Mouse (Mus musculus) monocyte, adult 2 months (primary cell): Measurements from ENCODE around the gene Cdc42ep5.

Experiments
- DNase-seq, 2 experiments: peaks; one replicate each; pipeline ENCODE4 v3.0.0; 2022; ENCODE audit warnings: low spot score in 2 of 2, low read depth in 1 of 2

The Cdc42ep5 gene

GRCm38 (mm10) chr7:4146241-4147180 lies 18.1 kb downstream of the Cdc42ep5 start:
- DNase-seq, result no peak

GRCm38 (mm10) chr7:4145552-4146190 lies 19.0 kb downstream of the Cdc42ep5 start:
- no peak for DNase-seq

- no peak for DNase-seq
Measured at GRCm38 (mm10) chr7:4144766-4145551, 19.7 kb downstream of the Cdc42ep5 start.

GRCm38 (mm10) chr7:4144046-4144445 lies 20.6 kb downstream of the Cdc42ep5 start:
- DNase-seq, result no peak

DNA sequence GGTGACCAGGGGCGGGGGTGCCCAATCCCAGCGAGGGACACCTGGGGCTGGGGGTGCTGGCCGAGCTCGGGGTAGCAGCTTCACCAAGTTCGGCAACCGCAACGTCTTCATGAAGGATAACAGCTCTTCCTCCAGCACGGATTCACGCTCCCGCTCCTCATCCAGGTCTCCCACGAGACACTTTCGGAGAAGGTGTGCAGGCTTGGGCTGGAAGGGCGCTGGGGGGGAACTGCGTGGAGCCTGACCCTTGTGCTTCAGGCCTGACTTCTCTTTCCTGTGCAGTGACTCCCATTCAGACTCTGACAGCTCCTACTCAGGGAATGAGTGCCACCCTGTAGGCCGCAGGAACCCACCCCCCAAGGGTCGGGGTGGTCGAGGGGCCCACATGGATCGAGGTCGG lies 21.2 kb downstream of the Cdc42ep5 start:
- DNase-seq, result no peak

- no peak for DNase-seq
Measured at GRCm38 (mm10) chr7:4142796-4143445, 21.7 kb downstream of the Cdc42ep5 start.

DNA sequence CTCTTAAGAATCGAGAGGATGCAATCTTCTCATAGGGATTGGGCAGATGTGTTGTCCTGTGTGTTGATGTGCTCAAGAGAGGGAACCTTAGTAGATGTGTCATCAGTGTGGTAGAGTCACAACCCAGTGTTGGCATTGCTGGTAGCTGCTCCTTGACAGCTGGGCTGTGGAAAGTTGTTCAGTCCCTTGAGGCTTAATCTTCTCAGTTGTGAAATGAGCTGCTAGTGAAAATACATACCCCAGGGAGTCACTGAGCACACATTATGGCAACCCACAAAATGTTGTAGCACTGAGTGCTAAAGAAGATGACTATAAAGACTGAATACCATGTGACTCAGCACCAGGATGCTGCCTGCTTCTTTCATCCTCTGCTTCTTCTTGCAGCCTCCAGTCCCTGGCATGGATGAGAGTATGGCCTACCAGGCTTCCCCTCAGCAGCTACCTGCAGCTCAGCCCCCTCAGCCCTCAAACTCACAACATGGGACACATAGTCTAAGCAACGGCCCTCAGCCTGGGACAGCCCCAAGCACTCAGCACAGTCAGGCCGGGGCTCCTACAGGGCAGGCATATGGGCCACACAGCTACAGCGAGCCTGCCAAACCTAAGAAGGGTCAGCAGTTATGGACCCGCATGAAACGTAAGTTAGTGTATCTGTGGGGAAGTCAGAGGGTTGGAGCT lies 22.9 kb downstream of the Cdc42ep5 start:
- no peak for DNase-seq

DNA sequence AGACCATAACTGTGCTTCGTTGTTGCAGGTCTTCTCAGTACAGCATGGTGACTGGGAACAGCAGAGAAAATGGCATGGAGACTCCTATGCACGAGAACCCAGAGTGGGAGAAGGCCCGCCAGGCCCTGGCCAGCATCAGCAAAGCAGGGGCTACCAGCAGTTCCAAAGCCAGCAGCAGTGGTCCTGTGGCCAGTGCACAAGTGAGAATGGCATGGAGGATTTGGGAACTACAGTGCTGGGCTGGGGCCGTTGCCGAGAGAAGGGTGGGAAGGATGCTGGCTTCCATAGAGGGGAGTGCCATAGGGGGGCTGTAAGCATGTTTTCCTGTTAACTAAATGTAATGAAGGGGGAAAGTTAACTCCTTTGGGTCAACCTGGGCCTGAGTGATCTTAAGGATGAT lies 25.3 kb downstream of the Cdc42ep5 start:
- DNase-seq, result no peak

- DNase-seq, result no peak
Measured at GRCm38 (mm10) chr7:4138671-4139070, 26.0 kb downstream of the Cdc42ep5 start.

- DNase-seq, result no peak
Measured at GRCm38 (mm10) chr7:4138181-4138580, 26.5 kb downstream of the Cdc42ep5 start.

DNA sequence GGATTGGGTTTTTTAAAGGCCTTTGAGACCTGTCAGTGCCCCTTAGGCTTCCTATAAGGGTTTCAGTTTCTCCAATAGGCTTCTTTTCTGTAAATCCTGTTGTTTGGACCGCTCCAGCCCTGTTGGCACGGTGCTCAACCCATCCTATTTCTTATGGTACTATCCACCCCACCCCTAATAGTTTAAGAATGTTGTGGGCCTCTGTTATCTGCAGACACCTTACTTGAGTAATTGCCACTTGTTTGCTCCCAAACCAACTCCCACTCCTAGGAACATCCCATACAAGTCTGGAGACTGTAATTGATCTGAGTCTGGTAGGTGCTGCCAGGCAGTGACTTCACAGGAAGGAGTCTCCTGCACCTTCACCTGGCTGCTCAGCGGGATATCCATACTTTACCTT lies 26.9 kb downstream of the Cdc42ep5 start:
- DNase-seq, result no peak

GRCm38 (mm10) chr7:4136771-4137531 lies 27.7 kb downstream of the Cdc42ep5 start, which contains the start of gene Leng8:
Gene Leng8 (plus strand): TSS chr7:4137039.
- peak; percentile 98 to 99 for DNase-seq

DNA sequence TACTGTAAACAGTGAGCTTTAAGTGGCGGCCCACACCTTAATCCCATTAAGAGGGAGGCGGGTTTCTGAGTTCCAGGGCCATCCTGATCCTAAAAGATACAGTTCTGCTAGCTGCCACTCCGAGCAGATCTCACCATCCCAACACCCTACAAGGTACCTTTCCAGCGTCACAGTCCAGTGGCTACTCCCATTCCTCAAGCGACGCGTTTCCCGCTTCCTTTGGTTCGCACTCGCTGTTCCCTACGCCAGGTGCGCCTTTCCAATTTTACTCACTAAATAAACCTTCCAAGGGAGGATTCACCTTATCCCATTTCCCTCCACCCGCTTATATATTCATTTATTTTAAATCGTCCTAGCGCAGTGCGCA lies 28.3 kb downstream of the Cdc42ep5 start:
- no peak for DNase-seq

DNA sequence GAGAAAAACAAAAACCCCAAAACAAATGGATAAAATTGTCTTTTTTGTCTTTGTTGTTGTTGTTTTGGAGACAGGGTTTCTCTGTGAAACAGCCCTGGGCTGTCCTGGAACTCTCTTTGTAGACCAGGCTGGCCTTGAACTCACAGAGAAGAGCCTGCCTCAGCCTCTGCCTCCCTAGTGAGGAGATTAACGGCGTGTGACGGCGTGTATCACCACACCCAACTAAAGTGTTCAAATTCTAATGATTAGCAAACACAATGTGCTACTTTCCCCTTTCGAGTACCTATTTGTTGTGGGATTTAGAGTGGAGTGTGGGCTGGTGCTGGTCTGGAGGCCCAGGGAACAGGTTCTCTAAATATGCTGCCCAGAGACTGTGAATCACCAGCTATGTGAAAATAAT lies 29.7 kb downstream of the Cdc42ep5 start:
- DNase-seq, result no peak

GRCm38 (mm10) chr7:4132998-4133397 lies 31.7 kb downstream of the Cdc42ep5 start:
- DNase-seq, result no peak

- no peak for DNase-seq
Measured at GRCm38 (mm10) chr7:4132581-4132980, 32.1 kb downstream of the Cdc42ep5 start.

DNA sequence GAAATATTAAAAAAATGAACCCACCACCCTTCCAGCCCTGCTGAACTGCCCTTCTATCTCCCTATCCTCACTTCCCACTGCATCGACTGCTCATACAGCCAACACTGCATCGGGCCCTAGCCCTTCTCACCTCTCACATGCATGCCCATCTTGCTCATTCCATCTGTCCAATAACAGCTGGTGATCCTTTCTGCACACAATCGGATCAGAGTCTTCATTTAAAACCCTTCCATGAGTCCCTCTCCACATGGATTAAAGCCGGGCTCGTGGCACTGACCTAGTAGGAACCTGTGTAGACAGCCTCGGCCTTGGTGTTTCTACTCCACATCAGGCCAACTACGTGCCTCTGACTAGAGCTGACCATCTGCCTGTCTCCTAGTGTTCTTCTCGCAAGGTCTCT lies 32.7 kb downstream of the Cdc42ep5 start:
- DNase-seq, result no peak

DNA sequence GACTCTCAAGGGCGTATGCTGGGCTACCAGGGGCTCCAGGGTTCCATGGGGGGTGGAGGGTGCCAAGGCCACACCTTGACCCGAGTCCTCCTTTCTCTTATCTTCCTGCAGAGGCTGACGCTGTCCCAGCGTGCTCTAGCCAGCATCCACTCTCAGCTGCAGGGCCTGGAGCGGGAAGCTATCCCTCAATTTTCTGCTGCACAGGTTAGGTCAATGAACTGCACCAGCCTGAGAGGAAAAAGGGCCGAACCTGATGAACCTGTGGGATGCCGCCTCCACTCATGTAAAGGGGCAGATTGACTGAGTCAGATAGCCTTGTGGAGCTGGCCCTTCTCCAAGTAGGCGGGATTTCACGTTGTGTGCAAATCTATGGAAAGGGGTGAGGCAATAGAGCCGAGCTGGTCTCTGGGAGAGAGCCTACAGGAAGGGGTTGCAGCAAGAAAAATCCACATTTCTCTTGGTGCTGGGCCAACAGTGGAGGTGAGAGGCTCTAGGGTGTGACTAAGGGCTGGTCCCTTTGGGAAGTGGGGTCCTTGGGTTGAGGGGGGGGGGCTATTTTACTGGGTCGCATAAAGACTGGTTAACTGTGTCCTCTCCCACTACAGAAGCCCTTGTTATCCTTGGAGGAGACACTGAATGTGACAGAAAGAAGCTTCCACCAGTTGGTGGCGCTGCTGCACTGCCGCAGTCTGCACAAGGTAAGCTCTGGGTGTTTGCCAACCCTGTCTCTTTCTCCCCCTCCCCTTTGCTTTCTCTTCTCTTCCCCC lies 33.8 kb downstream of the Cdc42ep5 start:
- DNase-seq, result peak in 1 of 2 experiments; percentile 59

DNA sequence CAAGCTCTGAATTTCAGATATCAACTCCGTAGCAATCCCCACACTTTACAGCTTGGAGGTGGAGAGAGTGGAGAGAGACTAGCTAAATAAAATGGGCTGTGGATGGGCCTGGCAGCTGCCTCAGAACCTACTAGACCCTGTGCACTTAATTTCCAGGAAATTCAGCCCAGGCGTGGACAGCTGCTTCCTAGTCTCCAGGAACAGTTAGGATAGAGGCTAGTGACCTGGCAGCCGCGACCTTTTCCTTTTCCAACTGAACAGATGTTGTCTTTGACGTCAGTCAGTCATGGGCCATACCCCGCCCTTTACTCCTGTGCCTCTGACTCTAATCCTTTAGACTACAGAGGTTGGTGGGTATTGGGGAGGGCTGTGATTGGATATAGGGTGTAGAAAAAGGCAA lies 35.8 kb downstream of the Cdc42ep5 start:
- no peak for DNase-seq
